Mouse (Mus musculus): ENCODE measurements around the gene Krt7.

GRCm38 (mm10) chr15:101436611-101437010, 25.8 kb downstream of the Krt7 start:
- TF ChIP-seq CTCF (IDR thresholded peaks at IDR 0.05; ENCODE audit: extremely low read depth, insufficient read depth, low read length): no peak
- no peak for TF ChIP-seq POLR2A (IDR thresholded peaks at IDR 0.05; ENCODE audit: extremely low read depth, insufficient read depth, low read length)

All from cortical plate, adult 2 months (tissue).